Mouse (Mus musculus) c-Kit-positive CD71-negative TER-119-negative erythroid progenitor cells, embryonic 14.5 days (primary cell): Measurements from ENCODE around the gene Ocel1.
"Not testable (repeated sequence)": the region's sequence is repeated elsewhere in the genome, so short reads cannot be mapped to it uniquely, and the experiment has no call there.

ENCODE experiments used
- DNase-seq: peaks from one replicate; pipeline ENCODE4 v3.0.0-alpha.2; 2013; ENCODE audit warnings: low read depth

Ocel1 gene

DNA sequence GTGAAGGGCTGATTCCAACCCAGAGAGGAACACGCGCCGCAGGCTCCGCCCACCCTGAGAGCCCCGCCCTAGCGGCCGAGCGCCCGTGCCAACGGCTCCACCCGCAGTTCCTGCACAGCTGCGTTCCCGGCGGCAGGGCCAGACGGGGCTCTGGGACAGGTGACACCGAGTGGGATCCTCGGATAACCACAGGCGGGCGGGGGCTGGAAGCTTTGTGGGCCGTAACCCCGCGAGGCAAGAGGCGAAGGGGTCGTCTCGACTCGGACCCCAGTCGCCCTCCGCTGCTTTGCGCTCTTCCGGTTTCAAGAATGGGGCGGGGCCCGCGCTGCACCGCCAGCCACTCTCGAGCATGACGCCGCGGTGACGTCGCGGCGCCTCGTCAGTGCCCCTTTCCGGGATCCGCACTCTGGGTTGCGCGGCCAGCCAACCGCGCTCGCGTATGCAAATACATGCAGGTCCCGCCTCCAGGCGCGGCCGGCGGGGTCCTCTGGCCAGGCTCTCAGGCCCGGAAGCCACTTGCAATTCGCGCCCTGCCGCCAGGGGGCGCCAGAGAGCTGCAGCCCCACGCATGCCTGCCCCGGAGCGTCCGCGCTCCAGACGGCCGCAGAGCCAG, at the start of gene Ocel1:
Gene Ocel1, plus strand, starts transcription at position 63 of the 613 bp plus-strand sequence.
- peak; percentile 96 for DNase-seq

GRCm38 (mm10) chr8:71322939-71323338, 48.2 kb upstream of the Ocel1 start:
- no peak for DNase-seq

- DNase-seq, result peak; percentile 25
Observed at GRCm38 (mm10) chr8:71324848-71325247, 46.2 kb upstream of the Ocel1 start.

DNA sequence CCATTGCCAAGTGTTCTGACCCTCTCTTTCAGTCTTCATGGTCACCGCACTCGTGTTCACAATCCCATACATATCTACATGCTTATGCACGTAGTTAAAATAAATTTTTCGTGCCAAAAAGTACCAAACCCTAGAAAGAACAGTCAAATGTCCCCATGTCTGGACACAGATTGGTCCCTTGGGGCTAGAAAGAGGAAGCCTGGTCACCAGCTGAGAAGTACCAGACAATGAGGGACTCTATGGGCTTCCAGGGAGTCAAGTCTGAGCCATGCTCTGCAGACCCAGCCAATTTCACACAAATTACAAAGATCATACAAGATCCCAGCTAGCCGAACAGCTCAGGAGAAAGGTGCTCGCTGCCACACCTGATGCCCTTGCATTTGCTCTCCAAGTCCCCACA, 33.3 kb upstream of the Ocel1 start:
- not testable (repeated sequence) for DNase-seq

- peak; percentile 40 for DNase-seq
Observed at GRCm38 (mm10) chr8:71340625-71341024, 30.5 kb upstream of the Ocel1 start.

DNA sequence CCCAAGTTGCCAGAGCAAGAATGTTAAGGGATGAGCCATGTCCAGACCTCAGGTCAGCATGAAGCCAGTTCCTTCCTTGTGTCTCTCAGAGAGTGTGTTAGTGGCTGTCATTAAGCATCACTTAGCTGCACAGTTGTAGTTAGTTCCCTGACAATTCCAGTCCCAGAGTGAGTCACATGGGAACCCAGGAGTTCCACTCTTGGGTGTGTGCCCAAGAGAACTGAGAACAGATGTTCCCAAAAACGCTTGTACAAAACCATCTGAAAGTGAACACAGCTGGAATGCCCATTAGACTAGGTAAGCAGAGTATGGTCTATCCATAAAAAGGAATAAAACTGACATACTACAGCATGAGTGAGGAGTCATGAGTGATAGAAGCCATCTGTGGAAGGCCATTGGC, 24.5 kb upstream of the Ocel1 start:
- no peak for DNase-seq

- no peak for DNase-seq
Observed at GRCm38 (mm10) chr8:71351117-71351516, 20.0 kb upstream of the Ocel1 start.

- no peak for DNase-seq
Observed at GRCm38 (mm10) chr8:71351520-71351919, 19.6 kb upstream of the Ocel1 start.

- no peak for DNase-seq
Observed at GRCm38 (mm10) chr8:71358026-71358425, 13.1 kb upstream of the Ocel1 start.

- peak; percentile 87 for DNase-seq
Observed at GRCm38 (mm10) chr8:71366771-71367528, 4.1 kb upstream of the Ocel1 start, which contains the start of gene Use1. Gene Use1 (plus strand): TSS chr8:71366848.

- DNase-seq, result no peak
Observed at GRCm38 (mm10) chr8:71367529-71368176, 3.4 kb upstream of the Ocel1 start.

GRCm38 (mm10) chr8:71368366-71368765, 2.7 kb upstream of the Ocel1 start:
- no peak for DNase-seq

DNA sequence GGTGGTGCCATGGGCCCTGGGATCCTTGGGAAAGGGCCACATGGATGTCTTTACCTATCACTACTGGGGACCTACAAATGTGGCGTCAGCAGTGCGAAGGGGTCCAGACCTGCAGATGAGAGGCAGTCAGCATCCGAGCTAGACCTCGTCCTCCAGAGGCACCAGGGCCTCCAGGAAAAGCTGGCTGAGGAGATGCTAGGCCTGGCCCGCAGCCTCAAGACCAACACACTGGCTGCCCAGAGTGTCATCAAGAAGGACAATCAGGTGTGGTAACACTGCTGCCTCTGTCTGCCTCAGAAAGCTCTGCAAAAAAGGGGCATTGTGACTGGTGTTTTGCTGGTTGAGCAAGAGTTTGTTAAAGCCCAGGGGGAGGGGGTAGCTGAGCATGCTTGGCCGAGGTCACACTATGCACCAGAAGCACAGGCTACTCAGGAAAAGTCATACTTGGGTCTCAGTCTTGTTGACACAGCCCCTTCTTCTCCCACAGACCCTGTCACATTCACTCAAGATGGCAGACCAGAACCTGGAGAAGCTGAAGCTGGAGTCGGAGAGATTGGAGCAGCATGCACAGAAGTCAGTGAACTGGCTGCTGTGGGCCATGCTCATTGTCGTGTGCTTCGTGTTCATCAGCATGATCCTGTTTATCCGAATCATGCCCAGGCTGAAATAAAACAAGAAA, 1.9 kb upstream of the Ocel1 start:
- DNase-seq, result no peak

DNA sequence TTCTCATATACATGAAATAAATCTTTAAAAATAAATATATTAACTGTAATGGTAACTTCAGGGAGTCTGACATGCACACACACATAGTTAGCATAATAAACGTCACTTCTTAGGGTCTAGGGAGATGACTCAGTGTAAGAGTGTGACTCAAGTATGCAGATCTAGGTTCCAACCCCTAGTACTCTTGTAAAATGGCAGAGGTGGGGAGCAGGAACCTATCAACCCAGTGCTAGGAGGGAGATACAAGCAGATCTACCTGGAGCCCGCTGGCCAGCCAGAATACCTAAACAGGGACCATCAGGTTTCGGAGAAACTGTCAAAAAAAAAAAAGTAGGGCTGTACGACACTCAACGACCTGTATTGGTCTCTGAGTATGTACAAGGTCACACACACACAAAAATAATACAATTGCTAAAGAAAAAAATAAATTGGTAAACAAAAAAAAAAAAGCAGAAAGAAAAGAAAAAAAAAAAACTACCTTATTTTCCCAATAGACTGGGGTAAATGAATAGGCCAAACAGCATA, 325 bp upstream of the Ocel1 start:
- DNase-seq, result no peak

DNA sequence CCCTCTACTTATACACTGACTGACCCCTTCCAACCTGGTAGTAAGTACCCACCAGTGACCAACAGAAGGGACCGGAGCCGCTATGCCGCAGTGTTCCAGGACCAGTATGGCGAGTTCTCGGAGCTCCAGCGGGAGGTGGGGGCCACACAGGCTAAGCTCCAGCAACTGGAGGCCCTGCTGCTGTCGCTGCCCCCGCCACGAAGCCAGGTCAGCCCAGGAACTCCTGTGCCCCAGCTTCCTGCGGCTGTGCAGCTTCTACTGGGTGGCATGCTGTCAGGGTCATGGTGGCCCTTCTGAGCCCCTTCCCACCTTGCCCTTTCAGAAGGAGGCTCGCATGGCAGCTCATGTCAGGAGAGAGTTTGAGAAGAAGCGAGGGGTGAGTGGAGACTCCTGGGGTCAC, 1.3 kb downstream of the Ocel1 start:
- DNase-seq, result no peak

DNA sequence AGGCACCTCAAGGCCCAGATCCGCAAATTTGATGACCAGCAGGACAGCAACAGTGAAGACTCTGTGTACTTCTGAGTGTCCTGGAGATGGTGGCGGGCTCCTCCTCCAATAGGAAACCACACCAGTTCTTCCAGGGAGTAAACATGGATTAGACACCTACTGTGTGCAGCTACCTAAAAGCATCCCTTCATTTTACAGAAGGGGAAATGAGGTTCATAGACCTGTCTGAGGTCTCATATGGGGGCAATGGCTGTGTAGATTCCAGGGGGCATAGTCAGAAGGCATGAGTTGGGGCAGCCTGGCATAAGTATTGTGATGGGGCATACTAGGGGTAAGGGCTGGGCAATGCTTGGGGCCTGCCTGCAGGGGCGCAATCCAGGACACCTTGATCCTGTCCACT, 1.9 kb downstream of the Ocel1 start:
- no peak for DNase-seq

DNA sequence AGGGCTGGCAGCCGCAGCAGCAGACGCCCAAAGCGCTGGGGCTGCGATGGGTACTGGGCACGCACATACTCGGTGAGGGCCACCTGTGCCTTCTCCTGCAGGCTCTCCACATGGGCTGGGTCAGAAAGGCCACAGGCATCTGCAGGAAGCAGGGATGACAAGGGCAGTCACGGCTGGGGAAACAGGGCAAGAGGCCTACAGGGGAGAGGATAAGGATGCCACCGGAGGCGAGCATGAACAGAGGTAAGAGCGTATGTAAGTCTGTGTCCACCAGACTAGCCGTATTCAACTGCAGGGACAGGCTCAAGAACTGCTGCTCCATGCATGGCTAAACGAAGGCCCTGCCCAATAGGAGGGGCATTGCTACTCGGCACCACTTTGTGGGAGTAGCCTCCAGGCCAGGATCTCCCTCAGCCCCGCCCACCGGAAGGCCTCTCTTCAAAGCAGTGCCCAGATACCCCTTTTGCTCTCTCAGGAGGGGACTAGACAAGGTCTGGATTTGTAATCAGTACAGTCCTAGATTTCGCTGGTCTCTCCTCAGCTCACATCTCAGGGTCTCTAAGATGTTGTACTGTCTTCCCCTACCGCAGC, 3.6 kb downstream of the Ocel1 start:
- DNase-seq, result no peak

DNA sequence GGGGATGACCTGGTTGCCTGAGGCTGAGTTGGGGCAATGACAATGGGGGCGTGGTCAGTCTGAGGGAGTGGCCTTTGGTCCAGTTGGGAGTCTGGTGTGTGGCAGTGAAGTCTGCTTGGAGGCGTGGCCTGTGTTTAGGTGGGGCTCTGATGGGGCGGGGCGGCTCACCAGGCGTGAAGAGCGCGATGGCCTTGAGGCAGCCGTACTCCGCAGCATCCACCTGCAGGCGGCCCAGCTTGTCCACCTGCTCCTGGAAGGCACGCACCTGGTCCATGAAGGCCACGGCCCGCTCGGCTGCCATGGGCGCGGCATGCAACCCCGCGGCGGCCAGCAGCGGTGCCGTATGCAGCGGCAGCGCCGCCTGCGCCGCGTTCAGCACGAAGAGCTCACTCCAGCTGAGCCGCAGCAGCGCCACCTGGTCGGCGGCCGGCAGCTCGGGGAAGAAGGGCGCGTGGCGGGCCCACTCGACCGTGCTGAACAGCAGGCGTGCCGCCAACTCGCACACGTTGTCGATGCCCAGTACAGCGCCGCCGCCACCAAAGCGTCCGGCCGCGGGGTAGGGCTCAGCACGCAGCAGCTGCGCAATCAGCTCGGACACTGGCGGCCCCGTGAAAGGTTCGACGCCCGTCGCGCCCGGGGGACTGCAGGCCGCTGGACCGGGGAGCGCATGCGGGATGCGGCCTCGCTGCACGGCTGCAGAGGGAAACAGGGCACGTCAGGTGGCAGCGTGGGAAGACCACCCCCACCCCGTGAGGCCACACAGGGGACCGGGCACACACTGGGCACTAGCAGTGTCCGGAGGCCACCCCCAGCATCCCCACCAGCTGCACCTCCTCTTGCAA, 4.7 kb downstream of the Ocel1 start:
- DNase-seq, result no peak

DNA sequence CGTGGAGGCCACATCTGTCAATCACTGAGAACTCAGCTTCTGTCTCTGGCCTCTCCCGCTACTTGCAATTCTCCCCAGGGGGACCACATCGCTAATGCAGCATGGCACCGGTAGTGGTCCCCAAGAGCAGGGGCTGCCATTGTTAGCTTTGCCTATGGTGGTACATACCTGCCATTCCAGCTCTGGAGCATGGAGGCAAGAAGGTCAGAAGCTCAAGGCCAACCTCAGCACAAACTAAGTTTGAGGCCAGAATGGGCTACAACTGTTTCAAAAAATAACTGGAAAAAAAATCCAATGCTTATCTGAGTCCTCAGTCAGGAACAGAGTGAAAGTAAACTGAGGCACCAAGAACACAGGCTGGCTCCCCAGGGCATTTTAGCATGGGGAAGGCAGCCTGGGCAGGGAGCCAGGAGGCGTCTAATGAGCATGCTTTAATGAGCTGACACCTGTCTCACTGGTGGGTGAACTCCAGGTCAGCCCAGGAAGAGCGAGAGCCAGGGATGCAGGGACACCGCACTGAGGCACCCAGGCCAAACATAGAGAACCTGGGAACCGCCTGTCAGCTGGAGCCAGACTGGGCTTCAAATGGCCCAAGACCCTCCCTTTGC, 5.4 kb downstream of the Ocel1 start:
- no peak for DNase-seq

DNA sequence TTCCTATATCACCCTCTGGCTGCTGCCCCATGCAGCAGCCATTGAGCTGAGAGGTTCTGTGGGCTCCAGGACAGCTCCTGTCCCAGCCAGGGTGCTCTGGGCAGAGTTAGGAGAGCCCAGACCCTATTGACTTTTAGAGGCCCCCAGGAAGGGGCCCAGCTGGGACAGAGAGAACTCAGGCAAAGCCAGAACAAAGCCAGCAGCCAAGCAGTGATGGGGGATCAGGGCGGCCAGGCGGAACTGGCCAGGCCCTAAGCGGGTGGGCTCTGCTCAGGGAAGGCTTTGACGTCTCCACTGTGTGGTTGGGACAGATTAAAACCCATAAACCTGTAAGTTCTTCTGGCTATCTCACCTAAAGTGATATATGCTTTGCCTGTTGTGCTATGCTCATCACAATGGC, 7.9 kb downstream of the Ocel1 start:
- DNase-seq, result no peak
